In the genomic region with DNA sequence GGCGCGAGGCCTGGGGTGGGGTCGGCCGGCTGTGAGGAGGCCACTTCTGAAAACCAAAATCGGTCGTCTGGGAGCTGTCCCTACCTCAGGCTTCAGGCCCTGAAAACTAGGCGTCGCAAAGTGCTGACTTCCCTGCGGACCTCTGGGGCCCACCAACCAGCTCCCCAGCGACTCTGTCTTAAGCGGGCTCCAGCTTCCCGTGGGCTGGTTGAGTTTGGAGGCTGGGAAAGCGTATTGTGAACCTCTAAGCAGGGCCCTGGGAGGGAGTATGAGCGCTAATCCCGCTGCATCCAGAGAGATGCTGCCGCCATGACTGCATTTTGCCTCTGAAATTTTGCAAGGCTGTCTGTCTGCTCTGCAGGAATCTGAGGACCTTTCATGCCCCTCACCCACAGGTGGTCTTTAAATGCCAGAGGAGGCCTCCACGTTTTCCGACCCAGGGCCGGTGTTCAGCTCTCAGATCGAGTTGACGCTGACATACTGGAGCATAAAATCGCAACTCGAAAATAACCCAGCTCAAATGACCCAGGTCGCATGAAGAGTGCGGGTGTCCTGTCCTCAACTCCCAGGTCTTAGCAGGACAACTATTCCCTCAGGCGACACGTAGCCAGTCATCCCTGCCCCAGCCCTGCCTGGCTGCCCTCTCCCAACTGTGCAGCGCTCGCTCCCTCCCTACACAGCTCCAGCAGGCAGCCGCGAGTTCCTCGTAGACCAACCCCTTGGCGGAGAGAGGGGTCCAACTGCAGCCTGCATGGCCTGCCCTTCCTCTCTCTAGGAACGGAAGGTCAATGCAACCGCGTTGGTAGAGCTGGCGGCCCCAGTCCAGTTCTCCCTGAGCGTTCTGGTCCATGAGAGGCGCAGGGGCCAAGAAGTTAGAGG, we compare ENCODE assay signal across 14 mouse cellular contexts. TPM values are rescaled to one million over a fixed set of nuclear protein-coding genes. Genes with fewer than 3 reads are reported as not detected.
DNase-seq lines count a peak whose midpoint lies in the region; ATAC-seq and TF ChIP-seq lines count a peak whose summit lies in the region.
"Had no signal": no experiment of that assay in that cellular context is flagged by ENCODE, and none has a peak within 500 bp of the region (broad histone marks: within the 10 kb centered on the region; RNA-seq: fewer than 3 reads in every experiment).

No protein-coding gene starts in this region.

- DNase-seq in forebrain, embryonic 11.5 days (ENCODE audit: low spot score) = peak; percentile 60
- DNase-seq in testis, postnatal 10 days (ENCODE audit: low spot score) = no peak
- peak; percentile 61 for DNase-seq in limb, embryonic 10.5 days (ENCODE audit: low spot score)
- DNase-seq in retina, postnatal 1 day = peak; percentile 17
- DNase-seq in thymus, postnatal 4 days = no peak
- no peak for DNase-seq in ovary, postnatal 36 days (ENCODE audit: low spot score)
- DNase-seq: B cell, adult 2 months; right cerebral cortex, postnatal 14 days had no signal

- no peak overlapping the region for H3K4me2 ChIP-seq in forebrain, embryonic 11.5 days (ENCODE audit: low read depth, low read length, severe bottlenecking)
- H3K4me2 ChIP-seq in forebrain, embryonic 16.5 days (ENCODE audit: low read length) = no peak overlapping the region

- WGBS in forebrain, embryonic 11.5 days = under 1% methylated on average over 39 of the region's 39 CpGs
- under 1% methylated on average over 39 of the region's 39 CpGs for WGBS in forebrain, embryonic 16.5 days
- WGBS in limb, embryonic 10.5 days = 1% methylated on average over 39 of the region's 39 CpGs

- no peaks in the 10 kb centered on the region for H3K36me3 ChIP-seq in forebrain, embryonic 11.5 days (ENCODE audit: control insufficient read depth, insufficient read depth, low read length)
- H3K36me3 ChIP-seq in forebrain, embryonic 16.5 days (ENCODE audit: control insufficient read depth, insufficient read depth) = no peaks in the 10 kb centered on the region
- no peaks in the 10 kb centered on the region for H3K36me3 ChIP-seq in testis, adult 2 months (ENCODE audit: control insufficient read depth, insufficient read depth, low read length)
- no peaks in the 10 kb centered on the region for H3K36me3 ChIP-seq in limb, embryonic 10.5 days
- H3K36me3 ChIP-seq: kidney, embryonic 15.5 days had no signal

- no peak for TF ChIP-seq POLR2A in testis, adult 2 months (IDR thresholded peaks at IDR 0.05; ENCODE audit: control insufficient read depth, low read depth, low read length)

- H3K9ac ChIP-seq in forebrain, embryonic 11.5 days (ENCODE audit: low read length) = no peak overlapping the region
- H3K9ac ChIP-seq in forebrain, embryonic 16.5 days (replicated peaks; ENCODE audit: low read depth, low read length) = no peak overlapping the region
- H3K9ac ChIP-seq: kidney, embryonic 15.5 days had no signal

- H3K27me3 ChIP-seq in forebrain, embryonic 11.5 days (ENCODE audit: control insufficient read depth, insufficient read depth, low read length) = peaks cover 92% of the 10 kb centered on the region
- peaks cover 91% of the 10 kb centered on the region for H3K27me3 ChIP-seq in forebrain, embryonic 16.5 days (replicated peaks; ENCODE audit: control insufficient read depth, insufficient read depth, low read length)
- peaks cover 4% of the 10 kb centered on the region for H3K27me3 ChIP-seq in testis, adult 2 months (ENCODE audit: control insufficient read depth, insufficient read depth, low read length)
- peaks cover 100% of the 10 kb centered on the region for H3K27me3 ChIP-seq in limb, embryonic 10.5 days (ENCODE audit: low read depth, poor library complexity, severe bottlenecking)

- H3K4me3 ChIP-seq in forebrain, embryonic 11.5 days (ENCODE audit: low read depth, low read length) = no peak overlapping the region
- H3K4me3 ChIP-seq in forebrain, embryonic 16.5 days (replicated peaks; ENCODE audit: low read length) = no peak overlapping the region
- H3K4me3 ChIP-seq in testis, adult 2 months (ENCODE audit: control insufficient read depth, low read depth, low read length) = peak overlapping the region; percentile 74
- H3K4me3 ChIP-seq in limb, embryonic 10.5 days = no peak overlapping the region

- H3K27ac ChIP-seq in forebrain, embryonic 11.5 days (ENCODE audit: low read depth, low read length) = no peak overlapping the region
- no peak overlapping the region for H3K27ac ChIP-seq in forebrain, embryonic 16.5 days (ENCODE audit: low read length)
- no peak overlapping the region for H3K27ac ChIP-seq in testis, adult 2 months (ENCODE audit: control insufficient read depth, insufficient read depth, low read depth, low read length)
- no peak overlapping the region for H3K27ac ChIP-seq in limb, embryonic 10.5 days
- H3K27ac ChIP-seq: kidney, embryonic 15.5 days had no signal

- H3K4me1 ChIP-seq in forebrain, embryonic 11.5 days (replicated peaks; ENCODE audit: control insufficient read depth, insufficient read depth, low read length) = peaks cover 22% of the 10 kb centered on the region; the same call in 1 of the 2 replicates
- H3K4me1 ChIP-seq in forebrain, embryonic 16.5 days (replicated peaks; ENCODE audit: control insufficient read depth, insufficient read depth, low read length) = peaks cover 31% of the 10 kb centered on the region
- peaks cover 23% of the 10 kb centered on the region for H3K4me1 ChIP-seq in testis, adult 2 months (ENCODE audit: control insufficient read depth, insufficient read depth, low read length)
- H3K4me1 ChIP-seq in limb, embryonic 10.5 days = peaks cover 50% of the 10 kb centered on the region

- no peak for TF ChIP-seq CTCF in testis, adult 2 months (IDR thresholded peaks at IDR 0.05; ENCODE audit: control insufficient read depth, insufficient read depth, insufficient replicate concordance, low read depth, low read length)

- H3K9me3 ChIP-seq in forebrain, embryonic 11.5 days (ENCODE audit: control insufficient read depth, low read length) = no peaks in the 10 kb centered on the region
- H3K9me3 ChIP-seq in forebrain, embryonic 16.5 days (ENCODE audit: control insufficient read depth, low read length) = no peaks in the 10 kb centered on the region
- H3K9me3 ChIP-seq in limb, embryonic 10.5 days (replicated peaks) = no peaks in the 10 kb centered on the region
- H3K9me3 ChIP-seq: kidney, embryonic 15.5 days had no signal

- no peak for ATAC-seq in forebrain, embryonic 11.5 days (replicated peaks; ENCODE audit: low FRiP score)
- no peak for ATAC-seq in forebrain, embryonic 16.5 days
- ATAC-seq: forebrain, embryonic 14.5 days had no signal

RNA-seq across cellular contexts. Expression of gene Nkx1-1, which starts 1.5 kb away (rescaled TPM):
- not detected in 2 replicates for polyA plus RNA-seq in forebrain, embryonic 11.5 days (2014; fragmentation: Nextera tagmentation; extraction: Ambion mirVana)
- polyA plus RNA-seq in forebrain, embryonic 16.5 days (2015; fragmentation: Nextera tagmentation; extraction: Ambion mirVana) = not detected in 2 replicates
- 0.22 and 0.47 TPM in 2 replicates for polyA plus RNA-seq in testis, adult 2 months (2012; rRNA removed)
- not detected in 2 replicates for polyA plus RNA-seq in limb, embryonic 10.5 days (2016; fragmentation: Nextera tagmentation; extraction: Ambion mirVana)
- polyA plus RNA-seq: forebrain, embryonic 14.5 days; kidney, embryonic 15.5 days; liver, embryonic 16.5 days; stomach, embryonic 14.5 days had no signal

RNA-seq across cellular contexts. Expression of gene Uvssa, which starts 53.9 kb away (rescaled TPM):
- 6.3 and 8.8 TPM in 2 replicates for polyA plus RNA-seq in forebrain, embryonic 11.5 days (2014; fragmentation: Nextera tagmentation; extraction: Ambion mirVana)
- 8.7 and 9.0 TPM in 2 replicates for polyA plus RNA-seq in forebrain, embryonic 16.5 days (2015; fragmentation: Nextera tagmentation; extraction: Ambion mirVana)
- 7.9 and 8.3 TPM in 2 replicates for polyA plus RNA-seq in testis, adult 2 months (2012; rRNA removed)
- polyA plus RNA-seq in limb, embryonic 10.5 days (2016; fragmentation: Nextera tagmentation; extraction: Ambion mirVana) = 6.0 and 8.6 TPM in 2 replicates

Comparison
In these comparisons a context has a peak if more than half of its experiments do, and no peak if none do; other contexts are left out.
1. DNase-seq: peak in forebrain, embryonic 11.5 days (single experiment), limb, embryonic 10.5 days (single experiment) and retina, postnatal 1 day (single experiment); none in testis, postnatal 10 days (single experiment), thymus, postnatal 4 days (single experiment) and ovary, postnatal 36 days (single experiment).